Mouse (Mus musculus) erythroblast, embryonic 14.5 days (primary cell): ENCODE data around the gene Sec63.

ENCODE experiments used
- GATA1 ChIP-seq: IDR thresholded peaks from 2 replicates; pipeline ENCODE4 v1.6.1; 2012; ENCODE audit warnings: low read length, inconsistent platforms, mixed read lengths
- TAL1 ChIP-seq: IDR thresholded peaks from 3 replicates; pipeline ENCODE4 v1.6.1; 2012; ENCODE audit warnings: low read length, inconsistent platforms, mixed read lengths

- TF ChIP-seq GATA1 (no peak), TAL1 (no peak)
Observed at GRCm38 (mm10) chr10:42832677-42833076, 71.4 kb downstream of the Sec63 start.
